Mouse (Mus musculus) T-helper 2 cell (primary cell): ENCODE results near the gene Rem1.
"Not testable (repeated sequence)": the region's sequence is repeated elsewhere in the genome, so short reads cannot be mapped to it uniquely, and the experiment has no call there.

Experiments used
- in situ Hi-C: fragments of 300-600 bp; cut with MboI, MseI; formaldehyde crosslinking; loops from one replicate; pipeline ENCODE4 v1.15.1; 2025; ENCODE audit warnings: high pct_unique_total_duplicates

Rem1 gene

DNA sequence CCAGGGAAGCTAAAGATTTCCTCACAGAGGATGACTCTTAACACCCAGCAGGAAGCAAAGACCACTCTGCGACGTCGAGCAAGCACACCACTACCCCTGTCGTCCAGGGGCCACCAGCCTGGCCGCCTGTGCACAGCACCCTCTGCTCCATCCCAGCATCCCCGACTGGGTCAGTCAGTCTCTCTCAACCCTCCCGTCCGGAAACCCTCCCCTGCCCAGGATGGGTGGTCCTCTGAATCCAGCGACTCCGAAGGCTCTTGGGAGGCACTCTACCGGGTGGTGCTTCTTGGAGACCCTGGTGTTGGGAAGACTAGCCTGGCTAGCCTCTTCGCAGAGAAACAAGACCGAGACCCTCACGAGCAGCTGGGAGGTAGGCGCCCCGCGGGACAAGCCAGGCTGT is 1.3 kb downstream of the Rem1 start:
- in situ Hi-C loops = no loop called here

DNA sequence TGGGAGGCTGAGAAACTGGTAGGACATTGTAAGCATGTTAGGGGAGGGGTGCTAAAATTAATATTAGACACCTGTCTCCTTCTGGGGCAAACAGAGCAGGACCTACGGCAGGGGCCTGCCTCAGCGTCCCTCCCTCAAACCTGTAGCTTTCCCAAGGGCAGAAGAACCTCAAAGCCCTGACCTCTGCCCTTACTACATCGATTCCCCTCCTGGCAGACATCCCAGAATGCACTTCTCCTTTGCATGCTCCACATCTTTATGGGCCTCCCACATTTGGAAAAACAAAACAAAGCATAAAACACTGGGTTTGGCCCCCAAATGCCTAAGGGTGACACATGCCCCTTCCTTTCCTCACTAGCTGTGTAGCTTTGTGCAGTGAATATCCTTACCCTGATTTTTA is 2.5 kb downstream of the Rem1 start:
- in situ Hi-C loops = no loop called here

DNA sequence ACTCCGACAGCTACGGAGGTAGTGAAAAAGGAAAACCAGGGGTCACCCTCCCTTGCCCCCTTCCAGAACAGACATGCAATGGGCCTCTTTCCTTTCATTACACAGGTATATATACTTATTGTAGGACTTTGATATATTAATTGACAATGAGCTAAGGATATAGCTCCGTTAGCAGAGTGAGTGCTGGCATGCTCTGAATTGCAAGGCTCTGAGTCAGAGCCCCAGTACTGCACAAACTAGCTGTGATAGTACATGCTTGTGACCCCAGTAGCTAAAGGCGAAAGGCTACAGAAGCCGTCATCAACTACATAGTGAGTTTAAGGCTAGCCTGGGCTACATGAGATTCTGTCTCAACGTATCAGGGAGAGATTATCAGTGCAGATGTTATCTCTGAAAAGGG is 3.2 kb downstream of the Rem1 start:
- in situ Hi-C loops = no loop called here

GRCm38 (mm10) chr2:152633334-152633733 is 6.6 kb downstream of the Rem1 start:
- in situ Hi-C loops = no loop called here

DNA sequence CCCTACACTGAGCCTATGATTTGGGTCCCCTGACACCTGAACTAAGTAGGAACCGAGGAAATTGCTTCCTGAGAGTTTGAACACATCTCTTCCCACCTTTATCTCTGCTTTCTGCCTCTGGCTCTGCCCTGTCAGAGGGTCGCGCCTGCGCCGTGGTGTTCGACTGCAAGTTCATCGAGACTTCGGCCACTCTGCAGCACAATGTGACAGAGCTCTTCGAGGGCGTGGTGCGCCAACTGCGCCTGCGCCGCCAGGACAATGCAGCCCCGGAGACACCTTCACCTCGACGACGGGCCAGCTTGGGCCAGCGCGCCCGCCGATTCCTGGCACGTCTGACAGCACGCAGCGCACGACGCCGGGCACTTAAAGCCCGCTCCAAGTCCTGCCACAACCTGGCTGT is 7.6 kb downstream of the Rem1 start:
- in situ Hi-C loops = no loop called here

DNA sequence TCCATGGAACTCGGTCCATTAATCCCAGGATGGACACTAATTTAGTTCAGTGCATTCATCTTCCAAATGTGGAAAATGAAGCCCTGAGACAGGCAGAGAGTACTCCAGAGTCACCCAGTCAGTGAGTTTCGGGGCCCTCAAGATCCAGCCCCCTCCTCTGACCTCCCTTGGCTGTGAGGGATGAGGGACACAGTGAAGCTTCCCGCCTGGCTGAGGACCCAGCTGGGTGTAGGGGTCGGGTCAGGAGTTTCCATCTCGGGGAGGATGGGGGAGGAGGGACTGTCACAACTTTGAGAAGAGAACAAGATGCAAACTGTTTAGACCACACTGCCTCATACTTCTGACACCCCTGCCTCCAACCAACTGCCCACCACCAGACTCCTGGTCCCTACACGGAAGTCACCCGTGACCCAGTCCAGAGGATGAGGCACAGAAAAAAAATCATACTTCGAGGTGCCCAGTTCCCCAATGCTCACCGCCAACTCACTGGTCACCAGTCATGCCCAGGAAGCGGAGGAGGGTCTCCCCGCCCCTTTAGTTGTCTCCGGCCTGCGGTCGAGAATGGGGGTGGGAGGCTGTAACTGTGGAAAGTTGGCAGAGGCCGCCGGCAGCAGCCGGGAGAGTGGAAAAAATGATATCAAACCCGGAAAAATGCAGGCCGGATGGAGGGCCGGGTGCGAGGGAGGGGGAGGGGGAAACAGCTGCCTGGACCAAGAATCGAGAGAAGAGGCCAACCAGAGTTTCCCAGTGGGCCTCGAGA is 9.7 kb downstream of the Rem1 start:
- in situ Hi-C loops = no loop called here

DNA sequence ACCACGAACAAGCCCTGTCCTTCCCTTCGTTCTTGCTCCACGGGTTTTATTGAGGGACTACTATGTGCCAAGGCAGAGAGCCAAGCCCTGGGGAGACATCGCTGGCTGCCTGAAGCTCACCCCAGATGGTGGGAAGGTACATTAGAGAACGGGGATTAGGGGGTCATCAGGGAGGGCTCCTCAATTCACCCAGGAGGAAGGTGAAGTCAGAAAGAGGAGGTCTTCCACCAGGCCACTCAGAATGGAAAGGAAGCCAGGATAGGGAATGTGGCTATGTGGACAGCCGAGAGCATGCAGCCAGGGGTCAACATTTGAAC is 10.2 kb downstream of the Rem1 start:
- in situ Hi-C loops = no loop called here

- in situ Hi-C loops = no loop called here
These were observed 10.6 kb downstream of the Rem1 start for GRCm38 (mm10) chr2:152637381-152637780.

DNA sequence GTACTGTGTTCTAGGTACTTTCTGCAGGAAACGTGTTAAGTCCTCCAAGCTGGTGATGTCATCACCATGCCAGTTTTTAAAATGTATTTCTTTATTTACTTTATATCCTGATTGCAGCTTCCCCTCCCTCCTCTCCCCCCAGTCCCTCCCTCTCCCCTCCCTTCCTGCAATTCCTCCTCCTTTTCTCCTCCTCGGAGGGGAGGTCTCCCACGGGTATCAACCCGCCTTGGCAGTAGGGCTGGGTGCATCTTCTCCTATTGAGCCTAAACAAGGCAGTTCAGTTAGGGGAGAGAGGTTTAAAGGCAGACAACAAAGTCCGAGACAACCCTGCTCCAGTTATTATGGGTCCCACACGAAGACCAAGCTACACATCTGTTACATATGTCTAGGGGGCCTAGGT is 12.1 kb downstream of the Rem1 start:
- in situ Hi-C loops = no loop called here

GRCm38 (mm10) chr2:152639406-152640113 is 12.8 kb downstream of the Rem1 start:
- in situ Hi-C loops = no loop called here

- in situ Hi-C loops = no loop called here
These were observed 26.3 kb downstream of the Rem1 start for GRCm38 (mm10) chr2:152652901-152653620.

GRCm38 (mm10) chr2:152653874-152654715 is 27.3 kb downstream of the Rem1 start:
- in situ Hi-C loops = no loop called here

- in situ Hi-C loops = loop anchor here (5.0 kb wide), 1 partner anchor 35 kb away; the partner anchor contains the start of gene Defb25
These were observed 30.6 kb downstream of the Rem1 start for GRCm38 (mm10) chr2:152657398-152657797.

DNA sequence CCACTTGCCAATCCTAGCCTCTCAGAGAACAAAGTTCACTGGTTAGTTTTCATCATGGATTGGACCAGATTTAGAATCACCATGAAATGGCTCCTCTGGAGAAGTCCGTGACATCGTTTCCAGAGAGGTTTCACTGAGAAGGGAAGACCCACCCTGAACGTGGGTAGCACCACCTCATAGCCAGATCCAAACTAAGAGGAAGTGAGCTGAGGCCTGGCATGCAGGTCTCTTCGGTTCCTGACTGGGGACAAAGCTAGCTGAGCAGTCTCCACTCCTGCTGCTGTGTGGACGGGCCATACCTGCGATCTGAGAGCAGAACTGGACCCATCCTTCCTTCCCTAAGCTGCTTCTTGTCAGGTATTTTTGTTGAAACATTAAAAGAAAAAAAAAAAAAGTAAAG is 34.4 kb downstream of the Rem1 start:
- in situ Hi-C loops = no loop called here

DNA sequence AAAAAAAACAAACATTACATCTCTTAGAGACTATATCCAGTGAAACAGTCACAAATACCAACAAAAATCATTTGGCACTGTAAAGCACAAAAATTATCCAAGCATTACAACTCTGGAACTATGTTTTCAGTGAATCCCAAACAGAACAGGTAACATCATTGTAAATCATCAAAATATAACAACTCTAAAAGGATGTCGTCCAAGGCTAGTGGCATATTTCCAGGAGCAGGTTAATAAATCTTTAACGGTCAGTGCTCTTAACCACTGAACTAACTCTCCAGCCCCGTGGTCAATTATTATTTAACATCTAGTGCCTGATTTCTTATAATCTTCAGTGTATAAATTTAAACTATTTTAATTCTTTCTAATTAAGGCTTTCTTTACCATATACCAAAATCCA is 39.4 kb downstream of the Rem1 start:
- in situ Hi-C loops = not testable (repeated sequence)

DNA sequence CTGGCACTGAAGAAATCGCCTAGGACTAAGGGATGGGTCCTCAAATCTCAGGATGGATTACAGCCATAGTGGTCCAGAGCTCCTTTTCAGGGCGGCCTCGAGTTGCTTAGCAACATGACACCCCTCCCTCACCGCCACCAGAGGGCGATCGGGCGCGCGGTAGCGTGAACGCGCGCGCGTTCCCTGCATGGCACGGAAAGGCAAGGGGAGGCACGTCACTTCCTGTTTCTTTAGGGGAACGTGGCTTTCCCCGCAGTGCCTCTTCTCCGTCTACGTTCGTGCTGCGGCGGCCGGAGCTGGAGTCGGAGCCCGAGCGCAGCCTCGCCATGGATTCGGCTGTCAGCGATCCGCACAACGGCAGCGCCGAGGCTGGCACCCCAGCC is 42.5 kb downstream of the Rem1 start, which contains the start of gene H13:
H13 (plus strand) TSS at position 206 of the 383 bp plus-strand sequence.
- in situ Hi-C loops = no loop called here

- in situ Hi-C loops = no loop called here
These were observed 43.1 kb downstream of the Rem1 start for GRCm38 (mm10) chr2:152669639-152670484.

DNA sequence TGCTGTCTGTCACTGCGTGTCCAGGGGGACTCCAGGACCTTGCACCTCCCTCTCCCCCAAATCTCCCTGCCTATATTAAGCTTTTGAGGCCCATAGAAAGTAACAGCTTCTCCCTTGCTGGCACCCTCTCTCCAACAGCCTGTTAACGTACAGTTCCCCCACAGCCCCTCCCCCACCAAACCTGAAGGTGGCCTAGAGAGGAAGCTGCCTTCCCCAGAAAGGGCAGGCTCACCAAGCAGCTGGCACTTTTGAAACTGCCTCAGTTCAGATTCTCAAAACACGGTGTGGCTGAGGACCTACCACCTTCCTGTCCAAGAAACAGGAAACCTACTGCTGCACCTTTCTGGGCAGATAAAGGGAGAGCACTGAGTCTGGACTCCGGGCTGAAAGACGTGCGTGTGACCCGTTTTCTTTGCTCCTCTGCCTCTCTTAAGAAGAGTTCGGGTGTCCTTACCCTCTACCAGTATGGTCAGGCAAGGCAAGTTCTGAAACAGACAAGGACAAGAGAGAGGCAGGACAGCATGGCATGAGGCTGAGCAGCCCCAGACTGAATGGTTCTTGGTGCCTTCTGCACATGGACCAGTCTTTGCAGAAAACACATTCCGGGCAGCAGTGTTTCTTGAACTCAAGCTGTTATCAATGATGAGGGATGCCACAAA is 44.4 kb downstream of the Rem1 start:
- in situ Hi-C loops = no loop called here

GRCm38 (mm10) chr2:152671642-152671999 is 44.9 kb downstream of the Rem1 start:
- in situ Hi-C loops = no loop called here

DNA sequence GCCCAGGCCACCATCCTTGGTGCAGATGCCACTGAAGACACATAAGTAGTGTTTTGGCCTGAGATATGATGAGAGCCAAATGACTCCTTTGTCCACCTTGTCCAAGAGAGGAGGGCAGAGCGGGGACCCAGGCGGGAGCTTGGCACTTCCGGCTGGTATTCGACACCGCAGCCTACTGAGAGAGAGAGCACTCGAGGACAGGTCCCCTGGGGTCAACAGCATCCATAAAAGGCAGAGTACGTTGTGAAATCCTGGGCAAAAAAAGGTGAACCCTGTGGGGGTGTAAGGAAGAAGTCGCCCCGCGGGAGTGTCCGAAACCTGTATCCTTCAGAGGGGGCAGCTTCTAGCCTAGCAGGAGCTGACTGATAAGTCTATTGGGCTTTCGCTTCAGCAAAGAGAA is 45.4 kb downstream of the Rem1 start:
- in situ Hi-C loops = no loop called here
